ENCODE assay signal across 15 mouse cellular contexts in genomic region chr2:174868186-174868585, GRCm38 (mm10).
DNase-seq lines count a peak whose midpoint lies in the region; ATAC-seq lines count a peak whose summit lies in the region.
"Had no signal": no experiment of that assay in that cellular context is flagged by ENCODE, and none has a peak within 500 bp of the region (broad histone marks: within the 10 kb centered on the region; RNA-seq: fewer than 3 reads in every experiment).

No protein-coding gene starts in this region.

- intact Hi-C loops in heart, postnatal 25 days (cut with DNase I): no loop called here

- ATAC-seq in heart, embryonic 13.5 days (ENCODE audit: extremely low read depth, insufficient number of reproducible peaks, low FRiP score, low TSS enrichment): no peak
- ATAC-seq in kidney, embryonic 14.5 days (ENCODE audit: low FRiP score, low TSS enrichment): no peak
- no peak; the same call in 1 of the 2 replicates for ATAC-seq in embryonic facial prominence, embryonic 14.5 days (ENCODE audit: low read depth)
- no peak for ATAC-seq in stomach, embryonic 15.5 days (ENCODE audit: insufficient read depth, low FRiP score, low read depth)
- ATAC-seq: hindbrain, embryonic 16.5 days had no signal

- no peaks in the 10 kb centered on the region for H3K9me3 ChIP-seq in heart, embryonic 13.5 days
- H3K9me3 ChIP-seq in kidney, embryonic 14.5 days (ENCODE audit: control insufficient read depth, low read length): no peaks in the 10 kb centered on the region
- no peaks in the 10 kb centered on the region for H3K9me3 ChIP-seq in embryonic facial prominence, embryonic 14.5 days (ENCODE audit: control insufficient read depth, low read length)
- H3K9me3 ChIP-seq in stomach, embryonic 15.5 days: no peaks in the 10 kb centered on the region

- H3K27me3 ChIP-seq in heart, embryonic 13.5 days (replicated peaks): no peaks in the 10 kb centered on the region
- H3K27me3 ChIP-seq in kidney, embryonic 14.5 days (ENCODE audit: control insufficient read depth, insufficient read depth, low read length): no peaks in the 10 kb centered on the region
- no peaks in the 10 kb centered on the region for H3K27me3 ChIP-seq in embryonic facial prominence, embryonic 14.5 days (replicated peaks; ENCODE audit: control insufficient read depth, insufficient read depth, low read length)
- no peaks in the 10 kb centered on the region for H3K27me3 ChIP-seq in stomach, embryonic 15.5 days (replicated peaks)

- H3K4me2 ChIP-seq in heart, embryonic 13.5 days: no peak overlapping the region
- no peak overlapping the region for H3K4me2 ChIP-seq in kidney, embryonic 14.5 days (replicated peaks; ENCODE audit: low read depth, low read length)
- H3K4me2 ChIP-seq in embryonic facial prominence, embryonic 14.5 days (ENCODE audit: low read depth, low read length): no peak overlapping the region
- no peak overlapping the region for H3K4me2 ChIP-seq in stomach, embryonic 15.5 days
- H3K4me2 ChIP-seq: midbrain, embryonic 11.5 days had no signal

- no peak overlapping the region for H3K9ac ChIP-seq in heart, embryonic 13.5 days
- H3K9ac ChIP-seq in kidney, embryonic 14.5 days (ENCODE audit: low read depth, low read length): no peak overlapping the region
- H3K9ac ChIP-seq in embryonic facial prominence, embryonic 14.5 days (ENCODE audit: low read depth, low read length): no peak overlapping the region
- H3K9ac ChIP-seq in stomach, embryonic 15.5 days: no peak overlapping the region
- H3K9ac ChIP-seq: liver, embryonic 14.5 days had no signal

- no peak overlapping the region for H3K4me3 ChIP-seq in heart, embryonic 13.5 days
- no peak overlapping the region for H3K4me3 ChIP-seq in kidney, embryonic 14.5 days (ENCODE audit: low read length)
- no peak overlapping the region for H3K4me3 ChIP-seq in embryonic facial prominence, embryonic 14.5 days (ENCODE audit: low read depth, low read length)
- H3K4me3 ChIP-seq in stomach, embryonic 15.5 days (replicated peaks): no peak overlapping the region

- DNase-seq in heart, postnatal 25 days (ENCODE audit: low spot score): no peak
- no peak for DNase-seq in kidney, adult 8-10 months
- DNase-seq in embryonic facial prominence, embryonic 14.5 days (ENCODE audit: low spot score): peak; percentile 71
- no peak for DNase-seq in spleen, postnatal 4 days (ENCODE audit: low spot score in 2 of 2)
- DNase-seq: cerebellum, postnatal 14 days; kidney, postnatal 36 days; lung, postnatal 36 days; right cerebral cortex, postnatal 4 days; thymus, postnatal 14 days had no signal

- H3K4me1 ChIP-seq in heart, embryonic 13.5 days: peaks cover 45% of the 10 kb centered on the region
- H3K4me1 ChIP-seq in kidney, embryonic 14.5 days (ENCODE audit: control insufficient read depth, insufficient read depth, low read length): peaks cover 19% of the 10 kb centered on the region
- peaks cover 64% of the 10 kb centered on the region for H3K4me1 ChIP-seq in embryonic facial prominence, embryonic 14.5 days (ENCODE audit: control insufficient read depth, insufficient read depth, low read length)
- H3K4me1 ChIP-seq in stomach, embryonic 15.5 days: peaks cover 10% of the 10 kb centered on the region; the same call in 1 of the 2 replicates

- H3K27ac ChIP-seq in heart, embryonic 13.5 days (replicated peaks): peak overlapping the region; percentile 79
- peak overlapping the region; percentile 37; the same call in 1 of the 2 replicates for H3K27ac ChIP-seq in kidney, embryonic 14.5 days (ENCODE audit: low read depth, low read length)
- peak overlapping the region; percentile 85 for H3K27ac ChIP-seq in embryonic facial prominence, embryonic 14.5 days (replicated peaks; ENCODE audit: low read depth, low read length)
- peak overlapping the region; percentile 77 for H3K27ac ChIP-seq in stomach, embryonic 15.5 days
- H3K27ac ChIP-seq: liver, embryonic 14.5 days had no signal

- no peaks in the 10 kb centered on the region for H3K36me3 ChIP-seq in heart, embryonic 13.5 days
- no peaks in the 10 kb centered on the region for H3K36me3 ChIP-seq in kidney, embryonic 14.5 days (ENCODE audit: control insufficient read depth, insufficient read depth, low read length)
- H3K36me3 ChIP-seq in embryonic facial prominence, embryonic 14.5 days (ENCODE audit: control insufficient read depth, insufficient read depth, low read length): no peaks in the 10 kb centered on the region
- H3K36me3 ChIP-seq in stomach, embryonic 15.5 days: no peaks in the 10 kb centered on the region

- 28% methylated on average over 3 of the region's 3 CpGs for WGBS in heart, embryonic 13.5 days
- 41% methylated on average over 3 of the region's 3 CpGs for WGBS in kidney, embryonic 14.5 days
- 28% methylated on average over 3 of the region's 3 CpGs for WGBS in embryonic facial prominence, embryonic 14.5 days
- WGBS in stomach, embryonic 15.5 days: 51% methylated on average over 3 of the region's 3 CpGs
